Mouse (Mus musculus) erythroblast, adult 5-6 weeks (primary cell): ENCODE data around the gene Has1. TPM values are rescaled to one million over a fixed set of nuclear protein-coding genes. Genes with fewer than 3 reads are reported as not detected.
"Not testable (repeated sequence)": the region's sequence is repeated elsewhere in the genome, so short reads cannot be mapped to it uniquely, and the experiment has no call there.

Experiments
- ATAC-seq: replicated peaks from 2 replicates; pipeline ENCODE4 v1.8.0; 2016; ENCODE audit warnings: moderate number of reproducible peaks, mild to moderate bottlenecking, moderate TSS enrichment, inconsistent platforms; ENCODE audit not compliant: poor library complexity, low FRiP score, severe bottlenecking
- total RNA-seq, 2 experiments: library from RNA; stranded (forward) in 1 of 2; stranded (reverse) in 1 of 2; fragments of 150-400 nt in 1 of 2; fragments of 200-764, 138-1000 nt in 1 of 2; gene quantifications; 2 replicates each; pipeline versions ENCODE4 v1.2.3 to v1.2.4; 2015 to 2017; ENCODE audit warnings: low replicate concordance in 2 of 2

The Has1 gene
- total RNA-seq, 2 experiments from 2014 or later: not detected

DNA sequence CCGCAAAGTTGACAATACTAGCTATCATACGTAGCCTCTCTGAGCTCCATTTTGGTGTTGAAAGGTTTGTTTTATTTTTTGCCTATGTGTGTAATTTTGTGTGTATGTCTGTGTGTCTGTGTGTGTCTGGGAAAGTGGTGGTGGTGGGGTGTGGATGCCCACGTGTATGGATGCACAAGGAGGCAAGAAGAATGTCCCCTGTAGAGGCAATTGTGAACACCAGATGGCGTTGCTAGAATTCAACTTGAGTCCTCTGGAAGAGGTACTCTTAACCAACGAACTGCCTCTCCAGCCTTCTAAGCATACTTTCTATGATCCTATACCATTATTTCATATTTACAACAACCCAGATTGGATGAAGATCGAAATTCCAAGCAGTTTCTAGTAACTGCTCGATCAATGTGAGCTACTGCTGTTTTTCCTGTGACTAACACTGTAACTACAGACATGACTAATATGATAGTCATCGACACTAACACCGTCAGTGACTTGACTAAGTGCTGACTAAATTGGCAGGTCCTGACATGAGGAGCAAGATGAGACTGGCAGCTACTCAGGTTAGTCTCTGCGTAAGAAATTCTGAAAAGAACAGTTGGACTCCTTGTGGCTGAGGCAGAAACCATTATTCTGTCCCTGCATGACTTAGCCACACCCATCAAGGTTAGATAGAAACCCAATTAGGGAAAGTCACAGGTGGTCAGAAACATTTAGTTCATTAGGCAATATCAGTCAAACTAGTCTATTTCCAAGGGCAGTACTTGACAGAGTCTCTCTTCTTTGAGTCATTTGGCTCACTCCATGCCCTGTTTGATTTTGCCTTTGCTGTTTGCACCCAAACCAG lies 9.6 kb downstream of the Has1 start:
- no peak for ATAC-seq

DNA sequence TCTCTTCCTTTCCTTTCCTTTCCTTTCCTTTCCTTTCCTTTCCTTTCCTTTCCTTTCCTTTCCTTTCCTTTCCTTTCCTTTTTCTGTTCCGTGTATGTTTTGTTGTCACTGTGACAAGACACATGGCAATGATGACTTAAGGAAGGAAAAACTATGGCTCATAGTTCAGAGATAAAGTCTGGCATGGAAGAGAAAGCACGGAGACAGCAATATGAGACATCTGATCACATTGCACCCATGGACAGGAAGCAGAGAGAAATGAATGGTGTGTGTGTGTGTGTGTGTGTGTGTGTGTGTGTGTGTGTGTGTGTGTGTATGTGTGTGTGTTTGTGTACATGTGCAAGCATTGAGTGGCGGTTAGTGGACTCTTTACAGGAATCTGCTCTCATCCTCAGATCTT lies 10.4 kb downstream of the Has1 start:
- ATAC-seq: not testable (repeated sequence)

DNA sequence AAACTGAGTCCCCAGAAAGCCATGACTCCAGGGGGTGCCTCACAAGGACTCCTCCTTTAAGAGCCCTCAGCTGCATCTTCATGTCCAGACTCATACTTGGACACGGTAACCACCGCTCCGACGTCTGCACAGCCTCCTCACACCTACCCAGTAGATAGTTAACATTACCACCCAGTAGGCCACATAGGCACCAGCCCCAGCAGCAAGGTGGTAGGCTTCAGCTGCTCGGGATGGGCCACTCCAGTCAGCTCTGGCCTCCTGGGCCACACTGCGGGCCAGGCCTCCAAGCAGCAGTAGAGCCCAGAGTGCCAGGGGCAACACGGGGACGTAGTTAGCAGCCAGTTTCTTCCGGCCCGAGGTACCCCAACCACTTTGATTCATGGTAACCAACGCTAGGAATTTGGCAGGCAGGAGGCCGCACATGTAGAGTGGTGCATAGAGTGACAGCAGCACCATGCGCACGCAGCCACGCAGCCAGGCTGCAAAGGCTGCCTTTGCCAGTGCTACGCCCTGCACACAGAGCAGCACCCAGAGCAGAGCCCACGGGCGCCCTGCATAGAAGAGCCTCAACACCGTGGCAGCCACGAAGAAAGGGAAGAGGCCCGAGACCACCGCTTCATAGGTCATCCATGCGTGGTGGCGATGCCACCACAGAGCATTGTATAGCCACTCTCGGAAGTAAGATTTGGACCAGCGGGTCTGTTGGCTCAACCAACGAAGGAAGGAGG lies 11.3 kb downstream of the Has1 start:
- ATAC-seq: no peak

DNA sequence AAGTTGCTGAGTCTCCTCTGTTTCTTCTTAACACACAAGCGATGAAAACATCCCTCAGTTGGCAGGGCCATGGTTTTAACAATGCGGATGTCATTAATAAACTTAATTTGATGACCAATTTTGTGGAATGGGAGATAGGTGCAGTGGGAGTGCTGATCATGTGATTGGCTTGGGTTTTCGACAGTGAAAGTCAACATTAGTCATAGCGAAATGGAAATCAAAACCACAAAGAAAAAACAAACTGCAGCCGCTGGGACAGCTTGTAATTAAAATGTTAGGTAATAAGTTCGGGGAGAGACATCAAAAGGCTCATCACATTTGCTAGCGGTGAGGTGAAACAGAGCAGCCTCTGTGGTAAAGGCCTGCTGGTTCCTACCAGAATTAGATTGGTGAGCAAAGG lies 14.2 kb downstream of the Has1 start:
- no peak for ATAC-seq

DNA sequence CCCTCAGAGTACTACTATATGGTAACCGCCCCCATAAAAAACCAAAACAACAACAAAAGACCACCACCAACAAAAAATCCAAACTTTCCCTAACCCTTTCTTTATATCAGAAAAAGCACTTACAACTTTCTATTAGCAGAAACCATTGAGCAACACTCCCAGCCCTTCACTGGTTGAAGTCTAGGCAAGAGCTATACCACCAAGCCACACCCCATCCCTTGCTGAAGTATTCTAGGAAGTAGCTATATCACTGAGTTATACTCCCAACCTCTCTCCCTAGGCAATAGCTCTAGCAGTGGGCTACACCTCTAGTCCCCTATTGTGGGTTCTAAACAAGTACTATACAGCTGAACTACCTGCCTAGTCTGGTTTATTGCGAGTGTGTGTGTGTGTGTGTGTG lies 15.7 kb downstream of the Has1 start:
- ATAC-seq: no peak

DNA sequence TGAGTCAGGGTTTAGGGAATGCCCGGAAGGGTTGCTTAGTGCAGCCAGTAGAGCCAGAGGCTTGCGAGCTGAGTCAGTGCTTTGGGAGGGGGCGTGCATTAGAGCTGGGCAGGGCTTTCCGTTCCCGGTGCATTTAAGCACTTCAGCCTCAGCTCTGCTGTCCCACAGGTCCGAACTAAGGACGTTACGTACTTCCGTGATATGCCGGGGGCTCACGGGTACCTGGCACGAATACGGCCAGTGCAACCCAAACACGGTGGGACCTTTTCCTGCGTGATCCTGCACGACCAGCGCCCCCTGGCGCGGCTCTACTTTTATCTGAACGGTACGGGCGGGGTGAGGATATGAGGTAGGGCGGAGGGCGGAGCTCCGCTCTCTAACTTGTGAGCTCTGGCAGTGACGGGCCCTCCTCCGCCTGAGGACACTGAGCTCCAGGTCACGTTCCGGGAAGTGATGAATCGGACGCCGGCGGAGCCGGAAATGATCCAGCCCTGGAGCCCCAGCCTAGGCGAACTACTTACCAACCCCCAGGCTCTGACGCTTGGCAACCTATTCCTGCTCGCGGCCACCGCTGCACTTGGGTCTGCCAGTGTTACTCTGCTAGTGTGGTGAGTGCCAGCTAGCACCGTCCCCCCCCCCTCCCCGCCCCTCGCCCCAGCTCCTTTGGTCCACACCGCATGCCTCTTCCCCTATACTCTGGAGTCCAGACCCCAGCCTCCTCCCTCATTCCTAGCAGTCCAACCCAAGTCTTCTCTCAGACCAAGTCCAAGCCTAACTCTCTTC lies 16.9 kb downstream of the Has1 start:
- peak; percentile 99 for ATAC-seq

DNA sequence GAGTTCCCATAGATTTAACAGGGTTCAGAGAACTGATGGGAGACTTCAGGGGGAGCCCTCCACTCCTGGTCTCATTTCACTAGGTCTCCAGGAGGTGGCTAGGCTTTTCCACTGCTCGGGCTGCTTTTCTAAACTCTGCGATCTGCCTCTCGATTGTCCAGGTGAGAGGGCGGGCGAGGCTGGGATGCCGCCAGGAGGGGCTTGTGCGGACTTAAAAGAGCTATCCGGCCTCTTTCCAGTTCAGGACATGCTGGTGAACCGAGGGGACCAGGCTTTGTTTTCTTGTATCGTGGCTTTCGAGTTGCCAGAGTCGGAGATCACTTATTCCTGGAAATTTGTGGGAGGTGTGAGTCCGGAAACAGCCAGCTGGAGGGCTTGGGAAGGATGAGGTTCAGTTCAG lies 17.6 kb downstream of the Has1 start:
- ATAC-seq: no peak

DNA sequence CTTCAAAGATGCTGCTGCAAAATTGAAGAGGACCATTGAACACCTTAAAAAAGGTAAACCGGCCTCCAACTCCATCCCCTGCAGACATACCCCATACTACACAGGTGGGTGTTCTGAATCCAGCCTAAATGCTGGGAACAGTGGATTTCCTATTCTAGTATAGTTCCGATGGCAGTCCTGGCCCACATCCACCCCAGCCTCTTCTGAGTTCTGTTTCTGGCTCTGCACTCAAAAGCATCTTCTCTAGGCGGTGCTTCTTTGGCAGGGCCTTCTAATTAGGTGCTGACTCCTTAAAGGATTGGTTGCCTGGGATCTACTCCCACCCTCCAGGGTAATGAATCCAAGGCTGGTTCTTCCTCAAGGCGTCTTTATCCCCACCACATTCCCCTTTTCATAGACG lies 18.9 kb downstream of the Has1 start:
- ATAC-seq: no peak

DNA sequence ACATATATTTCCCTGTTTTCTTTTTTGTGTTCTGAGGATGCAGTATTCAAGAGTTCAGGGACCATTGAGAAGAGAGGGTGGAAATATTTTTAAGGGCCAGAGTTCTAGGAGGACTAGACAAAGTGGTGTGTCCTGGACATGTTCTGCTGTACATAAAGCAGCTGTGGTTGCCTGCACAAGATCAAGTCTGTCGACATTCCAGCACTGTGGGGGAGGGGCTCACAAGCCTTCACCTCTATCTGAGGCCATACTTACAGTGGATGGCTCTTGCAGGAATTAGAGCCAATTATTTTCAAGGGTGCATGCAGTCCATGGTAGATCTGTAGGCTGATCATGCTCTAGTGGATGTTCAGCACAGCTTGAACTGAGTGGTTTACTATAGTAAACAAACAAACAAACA lies 20.1 kb downstream of the Has1 start:
- no peak for ATAC-seq

DNA sequence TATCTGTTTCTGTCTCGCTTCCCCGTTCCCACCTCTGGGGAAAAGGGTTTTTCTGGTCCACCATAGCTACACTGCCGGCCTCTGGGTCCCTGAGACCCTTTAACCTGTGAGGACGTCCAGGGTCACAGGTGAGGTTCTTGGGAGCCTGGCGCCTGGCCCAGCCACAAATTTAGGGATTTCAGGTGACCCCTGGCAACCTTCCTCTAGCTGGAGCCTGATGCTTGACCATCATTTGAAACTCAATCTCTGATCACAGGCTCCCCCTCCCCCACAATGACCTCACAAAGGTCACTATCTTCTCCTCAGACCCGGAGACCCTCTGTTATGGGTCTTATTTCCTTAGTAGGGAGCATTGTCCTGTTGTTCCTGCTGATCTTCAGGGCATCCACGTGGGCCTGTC lies 24.3 kb downstream of the Has1 start:
- no peak for ATAC-seq

DNA sequence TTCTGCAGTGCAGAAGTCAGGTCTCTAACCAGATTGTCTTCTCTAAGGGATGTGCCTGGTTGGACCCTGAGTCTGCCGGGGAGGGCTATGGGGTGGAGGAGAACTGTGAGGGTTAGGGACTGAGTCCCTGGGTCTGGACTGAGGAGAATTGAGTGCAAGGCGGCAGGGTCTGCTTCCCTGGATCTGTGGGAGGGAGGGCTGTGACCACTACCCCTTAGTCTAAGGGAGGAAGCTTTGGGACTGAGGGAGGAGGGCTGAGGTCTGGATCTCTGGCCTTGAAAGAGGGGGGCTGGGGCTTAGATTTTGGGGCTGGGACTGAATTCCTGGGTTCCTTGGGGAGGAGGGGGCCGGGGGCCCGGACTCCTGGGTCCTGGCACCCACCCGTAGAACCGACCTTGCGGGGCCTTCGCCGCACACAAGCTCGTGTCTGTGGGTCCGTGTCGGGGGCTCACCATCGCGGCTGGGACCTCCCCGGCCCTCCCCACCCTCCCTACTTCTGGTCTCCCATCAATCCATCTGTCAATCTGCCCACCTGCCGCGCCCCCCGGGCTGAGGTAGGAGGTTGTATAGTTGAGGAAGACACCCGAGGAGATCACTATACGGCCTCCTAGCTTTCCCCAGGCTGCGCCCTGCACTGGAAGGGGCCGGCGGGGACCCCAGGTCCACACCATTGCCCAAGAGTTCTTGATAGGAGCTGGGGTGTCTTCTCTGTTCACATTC lies 25.0 kb downstream of the Has1 start:
- ATAC-seq: no peak

DNA sequence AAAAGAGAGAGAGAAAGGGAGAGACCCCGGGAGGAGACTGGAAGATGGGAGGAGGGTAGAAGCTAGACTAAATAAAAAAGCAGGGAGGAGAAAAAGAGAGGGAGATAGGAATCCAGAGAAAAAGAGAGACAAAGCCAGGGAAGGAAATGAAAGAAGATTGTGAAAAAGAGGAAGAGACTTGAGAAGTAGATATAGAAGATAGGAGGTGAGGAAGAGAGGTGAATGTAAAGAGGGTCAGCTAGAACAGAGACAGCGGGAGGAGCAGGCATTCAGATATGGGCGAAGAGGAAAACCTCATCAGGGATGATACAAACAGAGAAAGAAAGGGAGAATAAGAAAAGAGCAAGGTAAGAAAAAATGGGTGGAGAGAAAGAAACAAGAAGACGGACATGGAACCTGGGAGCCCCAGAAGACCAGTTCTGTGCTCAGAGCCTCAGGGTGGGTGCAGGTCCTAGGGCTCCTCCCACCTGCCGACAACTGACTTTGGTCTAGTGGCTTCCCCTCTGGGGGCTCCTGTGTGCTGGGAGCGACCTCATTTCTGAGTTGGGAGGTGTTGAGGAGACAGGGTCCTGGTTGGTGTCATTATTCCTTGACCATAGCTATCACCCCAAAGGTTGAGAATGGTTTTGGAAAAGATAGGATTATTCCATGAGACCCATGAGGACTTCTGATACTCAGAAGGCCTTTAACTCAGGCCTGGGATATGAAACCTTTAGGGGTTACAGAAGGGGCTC lies 25.8 kb downstream of the Has1 start:
- ATAC-seq: no peak

DNA sequence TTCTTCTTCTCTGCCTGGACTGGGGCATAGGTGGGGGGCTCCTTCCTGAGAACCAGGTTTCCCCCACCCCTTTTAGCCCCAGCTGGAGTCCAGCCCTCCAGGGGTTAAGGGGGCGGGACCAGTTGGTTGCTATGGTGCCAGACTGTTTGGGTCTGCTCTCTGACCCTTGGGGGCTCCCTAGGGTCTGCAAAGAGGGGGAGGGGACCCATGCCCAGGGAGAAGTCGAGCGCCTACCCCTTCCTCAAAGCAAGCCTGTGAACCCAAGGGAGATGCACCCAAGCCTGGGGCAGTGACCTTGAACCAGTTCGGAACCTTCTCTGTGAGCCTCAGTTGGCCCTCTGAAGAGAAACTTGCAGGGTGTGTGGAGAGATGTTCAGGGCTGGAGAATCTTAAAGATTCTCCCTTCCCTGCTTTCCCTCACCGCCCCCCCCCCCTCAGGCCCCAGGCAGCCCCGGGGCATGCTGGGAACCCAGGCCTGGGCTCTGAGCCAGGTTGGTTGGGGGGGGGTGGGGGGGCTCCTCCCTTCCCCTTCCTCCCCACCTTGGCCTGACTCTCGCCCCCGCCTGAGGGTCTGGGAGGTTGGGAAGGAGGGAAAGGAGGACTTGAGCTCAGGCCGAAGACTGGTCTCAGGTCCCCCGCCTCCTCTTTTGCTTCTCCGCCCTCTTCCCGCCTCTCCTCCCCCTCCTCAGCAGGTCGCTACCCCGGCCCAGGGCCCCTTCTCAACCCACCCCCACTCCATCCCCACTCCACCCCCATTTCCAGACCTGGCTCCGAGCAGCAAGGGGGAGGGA lies 26.6 kb downstream of the Has1 start:
- no peak for ATAC-seq

DNA sequence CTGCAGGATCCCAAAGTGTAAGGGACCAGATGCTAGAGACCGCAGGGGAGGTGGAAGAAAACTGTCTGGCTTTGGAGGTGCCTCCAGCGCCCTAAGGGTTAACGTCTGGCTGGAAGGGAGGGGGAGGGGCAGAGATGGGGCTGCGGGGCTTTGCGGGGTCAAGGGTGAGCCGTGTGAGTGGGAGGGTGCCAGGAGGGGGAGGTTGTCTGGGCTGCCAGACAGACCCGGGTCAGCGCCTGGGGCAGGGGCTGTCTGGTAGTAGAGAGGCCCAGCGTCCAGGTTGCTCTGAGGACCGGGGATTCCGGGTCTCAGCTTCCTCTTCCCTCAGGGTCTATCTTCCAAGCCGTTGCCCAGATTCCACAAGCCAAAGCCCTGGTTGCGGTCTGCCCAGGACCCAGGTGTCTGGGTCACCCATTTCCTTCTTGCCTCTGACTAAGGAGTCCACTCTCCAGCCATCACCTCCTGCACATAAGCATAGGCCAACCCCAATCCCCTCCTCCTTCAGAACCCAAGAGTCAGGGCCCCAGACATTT lies 27.3 kb downstream of the Has1 start:
- ATAC-seq: no peak

DNA sequence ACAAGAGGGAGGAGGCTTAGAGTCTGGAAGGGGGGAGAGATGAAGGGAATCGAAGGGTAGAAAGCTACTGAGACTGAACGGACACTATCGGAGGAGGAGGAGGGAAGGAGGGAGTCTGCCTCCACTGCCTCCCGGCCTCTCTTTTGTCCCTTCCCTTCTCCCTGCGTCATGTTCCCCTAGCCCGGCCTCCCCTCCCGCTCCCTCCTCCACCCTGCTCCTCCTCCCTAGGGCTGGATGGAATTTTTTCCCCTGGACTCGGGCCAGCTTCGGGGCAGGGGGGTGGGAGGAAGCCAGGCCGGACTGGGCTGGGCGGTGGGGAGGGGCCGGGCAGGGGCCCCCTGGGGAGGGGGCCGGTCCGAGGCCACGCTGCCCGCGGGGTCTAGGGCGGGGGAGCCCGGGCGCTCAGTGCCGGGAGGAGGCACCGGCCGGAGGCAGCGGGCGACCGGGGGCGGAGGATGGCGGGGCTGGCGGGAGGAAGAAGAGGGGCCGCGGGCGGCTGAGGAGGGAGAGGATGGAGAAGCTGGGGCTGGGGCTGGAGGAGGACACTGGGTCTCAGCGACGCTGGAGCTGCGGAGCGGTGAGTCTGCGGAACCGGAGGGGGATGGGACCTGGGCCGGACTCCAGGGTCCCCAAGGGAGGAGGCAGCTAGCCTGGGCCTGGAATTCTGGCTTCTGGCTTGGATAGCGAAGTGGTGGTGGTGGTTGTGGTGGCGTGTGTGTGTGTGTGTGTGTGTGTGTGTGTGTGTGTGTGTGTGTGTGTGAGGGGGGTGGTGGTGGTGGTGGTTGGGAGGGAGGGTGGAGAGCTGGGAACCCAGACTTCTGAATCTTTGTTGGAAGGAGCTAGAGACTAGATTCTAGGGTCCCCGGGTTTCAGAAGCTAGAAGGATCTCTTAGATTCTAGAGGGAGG lies 28.0 kb downstream of the Has1 start, which contains the start of gene Spaca6:
Gene Spaca6, plus strand, starts transcription at position 408 of the 907 bp plus-strand sequence.
- no peak for ATAC-seq

DNA sequence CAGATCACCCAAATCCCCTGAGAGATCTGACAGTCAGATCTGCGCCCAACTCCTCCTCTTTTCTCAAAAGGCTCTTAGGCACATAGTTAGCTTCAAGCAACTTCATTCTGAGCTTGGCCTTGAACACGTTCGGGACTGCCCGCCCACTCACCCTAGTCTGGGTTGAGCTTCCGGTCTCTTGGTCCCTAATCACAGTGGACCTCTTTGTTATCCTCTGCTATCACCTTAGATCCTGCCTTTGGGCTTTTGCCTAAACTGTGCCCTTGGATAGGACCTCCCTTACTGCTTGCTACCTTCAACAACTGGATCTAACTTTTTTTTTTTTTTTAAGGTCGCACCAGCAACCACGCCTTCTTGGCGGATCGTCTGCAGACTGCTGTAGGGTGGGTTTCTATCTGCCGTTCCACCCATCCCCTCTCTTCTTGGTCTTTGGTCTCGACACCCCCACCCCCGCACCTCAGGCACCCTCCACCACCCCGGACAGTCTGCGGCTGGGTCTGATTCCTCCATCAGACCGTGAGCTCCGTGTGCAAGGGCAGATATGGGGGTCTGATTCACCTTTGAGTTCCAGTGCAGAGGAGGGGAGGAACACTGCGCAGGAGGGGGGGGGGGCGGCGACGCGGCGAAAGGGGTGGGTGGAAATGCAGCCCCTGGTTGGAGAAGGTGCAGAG lies 28.9 kb downstream of the Has1 start:
- no peak for ATAC-seq
